Mouse (Mus musculus): ENCODE measurements around the gene Adgrl2. TPM values are rescaled to one million over a fixed set of nuclear protein-coding genes. Genes with fewer than 3 reads are reported as not detected.
A peak's percentile ranks its signal among the peaks of the same experiment; 100 is the strongest.

Gene Adgrl2
- 83.6 and 86.7 TPM in 2 replicates for polyA plus RNA-seq (2015; fragmentation: Nextera tagmentation; extraction: Ambion mirVana)

GRCm38 (mm10) chr3:148990531-148991003, at the start of gene Adgrl2:
Gene Adgrl2, minus strand, starts transcription at chr3:148990555.
- peak within 1 kb of the TSS; percentile 58 for H3K4me2 ChIP-seq (replicated peaks)
- H3K36me3 ChIP-seq = no peaks in the 10 kb centered on the region
- H3K4me1 ChIP-seq = peaks cover 15% of the 10 kb centered on the region
- H3K27ac ChIP-seq (replicated peaks) = peak within 1 kb of the TSS; percentile 100
- H3K27me3 ChIP-seq = no peaks in the 10 kb centered on the region
- WGBS = under 1% methylated on average over 25 of the region's 25 CpGs
- ATAC-seq (ENCODE audit: insufficient number of reproducible peaks, low FRiP score, low TSS enrichment, low read depth) = peak; percentile 9; the same call in 1 of the 2 replicates
- peak within 1 kb of the TSS; percentile 98 for H3K9ac ChIP-seq
- H3K4me3 ChIP-seq (replicated peaks) = peak within 1 kb of the TSS; percentile 80
- H3K9me3 ChIP-seq (replicated peaks) = no peaks in the 10 kb centered on the region

GRCm38 (mm10) chr3:149038771-149039170, 48.4 kb upstream of the Adgrl2 start:
- Histone ChIP-seq H3K9ac (no peak overlapping the region), H3K27ac (replicated peaks) (no peak overlapping the region), H3K4me2 (replicated peaks) (no peak overlapping the region), H3K27me3 (no peaks in the 10 kb centered on the region), H3K4me3 (replicated peaks) (no peak overlapping the region), H3K9me3 (replicated peaks) (no peaks in the 10 kb centered on the region), H3K4me1 (peaks cover 4% of the 10 kb centered on the region; the same call in 1 of the 2 replicates), H3K36me3 (no peaks in the 10 kb centered on the region)
- no peak for ATAC-seq (ENCODE audit: insufficient number of reproducible peaks, low FRiP score, low TSS enrichment, low read depth)
- 54% methylated on average over 4 of the region's 4 CpGs for WGBS

- no peak for ATAC-seq (ENCODE audit: insufficient number of reproducible peaks, low FRiP score, low TSS enrichment, low read depth)
- Histone ChIP-seq H3K36me3 (no peaks in the 10 kb centered on the region), H3K27ac (replicated peaks) (no peak overlapping the region), H3K9me3 (replicated peaks) (no peaks in the 10 kb centered on the region), H3K4me1 (no peaks in the 10 kb centered on the region), H3K4me3 (replicated peaks) (no peak overlapping the region), H3K9ac (no peak overlapping the region), H3K4me2 (replicated peaks) (no peak overlapping the region), H3K27me3 (no peaks in the 10 kb centered on the region)
- WGBS = 54% methylated on average over 5 of the region's 5 CpGs
Measured at GRCm38 (mm10) chr3:149019925-149020324, 29.6 kb upstream of the Adgrl2 start.

GRCm38 (mm10) chr3:149009311-149009710, 19.0 kb upstream of the Adgrl2 start:
- Histone ChIP-seq H3K4me2 (replicated peaks) (no peak overlapping the region), H3K4me1 (peaks cover 13% of the 10 kb centered on the region), H3K36me3 (no peaks in the 10 kb centered on the region), H3K27me3 (no peaks in the 10 kb centered on the region), H3K9ac (no peak overlapping the region), H3K4me3 (replicated peaks) (no peak overlapping the region), H3K9me3 (replicated peaks) (no peaks in the 10 kb centered on the region), H3K27ac (replicated peaks) (no peak overlapping the region)
- 48% methylated on average over 7 of the region's 7 CpGs for WGBS
- no peak for ATAC-seq (ENCODE audit: insufficient number of reproducible peaks, low FRiP score, low TSS enrichment, low read depth)

- no peak overlapping the region for H3K4me2 ChIP-seq (replicated peaks)
- no peaks in the 10 kb centered on the region for H3K36me3 ChIP-seq
- H3K4me1 ChIP-seq = peaks cover 13% of the 10 kb centered on the region
- H3K9me3 ChIP-seq (replicated peaks) = no peaks in the 10 kb centered on the region
- H3K27ac ChIP-seq (replicated peaks) = no peak overlapping the region
- ATAC-seq (ENCODE audit: insufficient number of reproducible peaks, low FRiP score, low TSS enrichment, low read depth) = no peak
- no peak overlapping the region for H3K9ac ChIP-seq
- H3K4me3 ChIP-seq (replicated peaks) = no peak overlapping the region
- H3K27me3 ChIP-seq = no peaks in the 10 kb centered on the region
- WGBS = 61% methylated on average over 6 of the region's 6 CpGs
Measured at GRCm38 (mm10) chr3:149008634-149009023, 18.3 kb upstream of the Adgrl2 start.

- peak overlapping the region; percentile 11; the same call in 1 of the 2 replicates for H3K4me3 ChIP-seq (replicated peaks)
- no peak overlapping the region for H3K9ac ChIP-seq
- no peaks in the 10 kb centered on the region for H3K27me3 ChIP-seq
- peak overlapping the region; percentile 34 for H3K4me2 ChIP-seq (replicated peaks)
- ATAC-seq (ENCODE audit: insufficient number of reproducible peaks, low FRiP score, low TSS enrichment, low read depth) = no peak
- WGBS = 51% methylated on average over 20 of the region's 20 CpGs
- peaks cover 13% of the 10 kb centered on the region for H3K4me1 ChIP-seq
- H3K9me3 ChIP-seq (replicated peaks) = no peaks in the 10 kb centered on the region
- no peaks in the 10 kb centered on the region for H3K36me3 ChIP-seq
- no peak overlapping the region for H3K27ac ChIP-seq (replicated peaks)
Measured at GRCm38 (mm10) chr3:149007860-149008633, 17.7 kb upstream of the Adgrl2 start.

- H3K36me3 ChIP-seq = no peaks in the 10 kb centered on the region
- no peak overlapping the region for H3K27ac ChIP-seq (replicated peaks)
- H3K4me1 ChIP-seq = 0 out of 2 replicates have a peak, but pooled peaks cover 3% of the 10 kb centered on the region
- no peaks in the 10 kb centered on the region for H3K9me3 ChIP-seq (replicated peaks)
- 41% methylated on average over 8 of the region's 8 CpGs for WGBS
- no peak overlapping the region for H3K4me3 ChIP-seq (replicated peaks)
- H3K9ac ChIP-seq = no peak overlapping the region
- no peak overlapping the region for H3K4me2 ChIP-seq (replicated peaks)
- H3K27me3 ChIP-seq = no peaks in the 10 kb centered on the region
- ATAC-seq (ENCODE audit: insufficient number of reproducible peaks, low FRiP score, low TSS enrichment, low read depth) = no peak
Measured at GRCm38 (mm10) chr3:149001364-149001763, 11.0 kb upstream of the Adgrl2 start.

GRCm38 (mm10) chr3:148998661-148999060, 8.3 kb upstream of the Adgrl2 start:
- Histone ChIP-seq H3K4me3 (replicated peaks) (no peak overlapping the region), H3K36me3 (no peaks in the 10 kb centered on the region), H3K4me1 (0 out of 2 replicates have a peak, but pooled peaks cover 3% of the 10 kb centered on the region), H3K4me2 (replicated peaks) (no peak overlapping the region), H3K9me3 (replicated peaks) (no peaks in the 10 kb centered on the region), H3K27me3 (no peaks in the 10 kb centered on the region), H3K9ac (no peak overlapping the region), H3K27ac (replicated peaks) (no peak overlapping the region)
- ATAC-seq (ENCODE audit: insufficient number of reproducible peaks, low FRiP score, low TSS enrichment, low read depth) = no peak
- 45% methylated on average over 10 of the region's 10 CpGs for WGBS

- no peaks in the 10 kb centered on the region for H3K9me3 ChIP-seq (replicated peaks)
Measured at GRCm38 (mm10) chr3:148991056-148991455, 701 bp upstream of the Adgrl2 start.

GRCm38 (mm10) chr3:148989818-148990530, 381 bp downstream of the Adgrl2 start:
- ATAC-seq (ENCODE audit: insufficient number of reproducible peaks, low FRiP score, low TSS enrichment, low read depth) = peak; percentile 79
- WGBS = under 1% methylated on average over 59 of the region's 68 CpGs
- H3K27me3 ChIP-seq = no peaks in the 10 kb centered on the region
- H3K27ac ChIP-seq (replicated peaks) = peak overlapping the region; percentile 100
- no peaks in the 10 kb centered on the region for H3K36me3 ChIP-seq
- H3K4me1 ChIP-seq = peaks cover 17% of the 10 kb centered on the region
- H3K9ac ChIP-seq = peak overlapping the region; percentile 98
- peak overlapping the region; percentile 80 for H3K4me3 ChIP-seq (replicated peaks)
- no peaks in the 10 kb centered on the region for H3K9me3 ChIP-seq (replicated peaks)
- peak overlapping the region; percentile 58 for H3K4me2 ChIP-seq (replicated peaks)

More at GRCm38 (mm10) chr3:148991056-148991455, 701 bp upstream of the Adgrl2 start:
- Histone ChIP-seq H3K36me3 (no peaks in the 10 kb centered on the region), H3K27ac (replicated peaks) (peak overlapping the region; percentile 100), H3K4me2 (replicated peaks) (peak overlapping the region; percentile 58), H3K4me1 (peaks cover 14% of the 10 kb centered on the region), H3K4me3 (replicated peaks) (peak overlapping the region; percentile 80), H3K27me3 (no peaks in the 10 kb centered on the region), H3K9ac (no peak overlapping the region)
- ATAC-seq (ENCODE audit: insufficient number of reproducible peaks, low FRiP score, low TSS enrichment, low read depth) = no peak
- 4% methylated on average over 8 of the region's 8 CpGs for WGBS
